Mouse (Mus musculus) small intestine, adult 2 months (tissue): ENCODE measurements at regions not wholly inside any gene's neighbourhood (a gene's known extent, or its start where the extent isn't known, plus 50 kb on each side); places are given as distances from the start of the nearest gene placed in this dataset.

ENCODE experiments used
- CTCF ChIP-seq: fragments of 200-500 bp; IDR thresholded peaks from 2 replicates; pipeline ENCODE4 v1.5.1; 2012; ENCODE audit warnings: low read depth, mild to moderate bottlenecking, control low read depth, inconsistent platforms, low read length, moderate library complexity, mixed read lengths; ENCODE audit not compliant: insufficient replicate concordance, insufficient read length; ENCODE audit errors: extremely low read depth
- POLR2A ChIP-seq: fragments of 200-500 bp; IDR thresholded peaks from 2 replicates; pipeline ENCODE4 v1.6.1; 2012; ENCODE audit warnings: low read depth, mild to moderate bottlenecking, control low read depth, inconsistent platforms, low read length, moderate library complexity

DNA sequence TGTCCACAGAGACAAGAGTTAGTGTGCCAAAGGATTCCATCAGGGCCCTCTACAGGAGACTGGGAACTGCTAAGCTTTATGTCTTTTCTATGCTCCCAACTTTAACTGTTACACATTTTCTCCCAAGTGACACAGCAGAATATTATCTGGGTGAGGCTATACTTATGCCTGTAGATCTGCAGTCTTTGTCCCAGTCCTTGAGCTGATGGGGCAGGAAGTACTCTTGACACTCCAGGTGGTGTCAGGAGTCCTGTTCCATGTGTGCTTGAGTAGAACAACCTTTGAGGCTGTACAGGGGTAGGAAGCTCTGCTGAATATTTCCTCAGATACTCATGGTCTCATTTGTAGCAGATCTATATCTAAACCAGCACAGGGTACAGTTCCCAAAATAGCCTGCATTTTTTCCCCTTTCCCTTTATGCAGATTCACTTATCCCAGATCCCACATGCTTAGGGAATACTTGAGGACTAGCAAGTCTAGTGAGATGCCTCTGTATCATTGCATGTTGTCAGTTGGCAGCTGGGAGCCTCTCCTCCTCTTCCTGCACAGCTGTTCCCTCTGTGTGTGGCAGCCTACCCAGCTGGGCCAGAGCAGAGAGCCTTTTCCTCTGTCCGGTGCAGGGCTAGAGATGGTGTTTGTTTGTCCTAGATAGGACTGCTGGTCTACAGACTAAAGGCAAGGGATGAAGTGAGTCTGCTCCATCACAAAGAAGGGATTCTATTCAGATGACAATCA, 85.2 kb upstream of the Rgs17 start:
- no peak for TF ChIP-seq POLR2A
- no peak for TF ChIP-seq CTCF
